Mouse (Mus musculus) liver, embryonic 11.5 days (tissue): ENCODE results near the gene Gm5039. TPM values are rescaled to one million over a fixed set of nuclear protein-coding genes. Genes with fewer than 3 reads are reported as not detected.
"Not testable (repeated sequence)": the region's sequence is repeated elsewhere in the genome, so short reads cannot be mapped to it uniquely, and the experiment has no call there.

Experiments used
- ATAC-seq: fragments of 200-750 bp; cut with Nextera tagmentation; replicated peaks from 2 replicates; pipeline ENCODE4 v1.8.0; 2017; ENCODE audit warnings: moderate number of reproducible peaks, mild to moderate bottlenecking, moderate TSS enrichment, moderate library complexity; ENCODE audit not compliant: low FRiP score
- DNase-seq: peaks from one replicate; pipeline ENCODE4 v3.0.0-alpha.2; 2017; ENCODE audit warnings: low spot score
- H3K27ac ChIP-seq: fragments of 300-500 bp; sonication (generic); 2 replicates; pipeline ENCODE4 v1.5.1; 2014; ENCODE audit warnings: mild to moderate bottlenecking, low read depth, low read length, control low read depth
- H3K27me3 ChIP-seq: fragments of 300-500 bp; sonication (generic); replicated peaks from 2 replicates; pipeline ENCODE4 v1.6.1; 2014; ENCODE audit warnings: low read length, mixed read lengths; ENCODE audit not compliant: control insufficient read depth, insufficient read depth
- H3K36me3 ChIP-seq: fragments of 300-500 bp; sonication (generic); 2 replicates; pipeline ENCODE4 v1.6.1; 2014; ENCODE audit warnings: mild to moderate bottlenecking, low read length, moderate library complexity, mixed read lengths; ENCODE audit not compliant: control insufficient read depth, insufficient read depth
- H3K4me1 ChIP-seq: fragments of 300-500 bp; sonication (generic); replicated peaks from 2 replicates; pipeline ENCODE4 v1.6.1; 2014; ENCODE audit warnings: low read length, mixed read lengths; ENCODE audit not compliant: control insufficient read depth, insufficient read depth
- H3K4me2 ChIP-seq: fragments of 300-500 bp; sonication (generic); 2 replicates; pipeline ENCODE4 v1.6.1; 2014; ENCODE audit warnings: mild to moderate bottlenecking, control low read depth, moderate library complexity
- H3K4me3 ChIP-seq: fragments of 300-500 bp; sonication (generic); 2 replicates; pipeline ENCODE4 v1.5.1; 2014; ENCODE audit warnings: low read depth, low read length, control low read depth
- H3K9ac ChIP-seq: fragments of 300-500 bp; sonication (generic); 2 replicates; pipeline ENCODE4 v1.6.1; 2014; ENCODE audit warnings: low read depth, low read length, control low read depth
- H3K9me3 ChIP-seq: fragments of 300-500 bp; sonication (generic); 2 replicates; pipeline ENCODE4 v1.6.1; 2016; ENCODE audit warnings: low read length, inconsistent platforms, mixed read lengths; ENCODE audit not compliant: control insufficient read depth
- WGBS: fragments of 180-500 bp; shearing (Covaris S2); extraction: QIAGEN DNeasy Blood & Tissue Kit; methylation state at CpG from one replicate; pipeline ENCODE4 v1.1.7; 2014; 5-methylcytosine and 5-hydroxymethylcytosine counted together
- polyA plus RNA-seq: library from polyadenylated mRNA; unstranded; fragments of >200 nt; fragmentation: Nextera tagmentation; extraction: Ambion mirVana; gene quantifications from 2 replicates; pipeline ENCODE4 v1.2.1, GENCODE M21; 2014

Gene Gm5039
- polyA plus RNA-seq, 1 experiment from 2014 or later: not detected

DNA sequence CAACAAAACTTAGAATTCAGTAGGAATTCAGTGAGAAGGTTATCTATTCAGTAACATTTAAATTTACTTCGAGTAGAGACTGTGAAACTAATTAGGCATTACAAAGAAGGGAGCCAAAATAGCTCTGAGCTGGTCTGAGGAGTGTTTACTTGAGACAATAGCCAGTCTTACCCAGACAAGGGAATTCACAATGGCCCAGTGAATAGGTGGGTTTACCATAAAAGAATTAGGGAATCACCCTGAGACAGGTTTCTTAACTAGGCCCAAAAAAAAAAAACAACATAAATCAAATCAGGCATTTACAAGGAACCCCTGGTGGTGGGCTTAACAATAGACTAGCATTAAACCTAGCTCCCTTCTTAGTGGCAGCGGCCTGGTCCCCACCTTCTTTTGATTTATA lies 17.5 kb upstream of the Gm5039 start:
- not testable (repeated sequence) for H3K27me3 ChIP-seq, H3K9ac ChIP-seq, H3K27ac ChIP-seq, H3K4me2 ChIP-seq, DNase-seq, H3K9me3 ChIP-seq, ATAC-seq, H3K4me3 ChIP-seq, H3K36me3 ChIP-seq, H3K4me1 ChIP-seq
- 47% methylated on average over 2 of the region's 2 CpGs for WGBS

DNA sequence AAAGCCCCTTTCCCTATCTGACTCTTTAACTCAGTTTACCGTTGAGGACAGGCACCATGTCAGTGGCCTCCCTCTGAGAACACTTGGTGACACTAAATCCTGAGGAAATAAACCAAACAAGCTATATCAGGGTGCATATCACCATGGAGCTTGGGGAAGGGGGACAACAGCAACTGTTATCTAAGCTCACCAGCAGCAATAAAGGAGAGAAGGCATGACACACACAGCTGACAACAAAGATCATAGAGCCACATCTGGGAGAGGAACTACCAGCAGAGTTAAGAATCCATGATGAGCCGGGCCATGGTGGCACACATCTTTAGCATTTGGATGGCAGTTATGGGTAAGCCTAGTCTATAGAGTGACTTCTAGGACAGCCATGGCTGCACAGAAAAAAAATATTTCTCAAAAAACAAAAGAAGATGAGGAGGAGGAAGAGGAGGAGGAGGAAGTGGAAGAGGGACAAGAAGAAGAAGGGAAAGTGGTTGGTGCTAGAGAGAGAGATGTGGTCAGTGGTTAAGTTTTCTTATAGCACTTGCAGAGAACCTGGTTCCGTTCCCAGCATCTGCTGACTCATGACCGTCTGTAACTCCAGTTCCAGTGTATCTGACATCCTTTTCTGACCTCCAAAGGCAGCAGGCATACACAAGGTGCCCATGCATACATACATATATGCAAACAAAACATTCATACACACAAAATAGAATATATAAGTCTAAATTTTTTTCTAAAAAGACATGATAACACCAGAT lies 13.0 kb upstream of the Gm5039 start:
- DNase-seq, H3K4me3 ChIP-seq, H3K4me1 ChIP-seq, H3K9me3 ChIP-seq, H3K27me3 ChIP-seq, H3K27ac ChIP-seq, H3K36me3 ChIP-seq, H3K4me2 ChIP-seq, H3K9ac ChIP-seq: not testable (repeated sequence)
- peak; percentile 88 for ATAC-seq
- 43% methylated on average over 4 of the region's 4 CpGs for WGBS

DNA sequence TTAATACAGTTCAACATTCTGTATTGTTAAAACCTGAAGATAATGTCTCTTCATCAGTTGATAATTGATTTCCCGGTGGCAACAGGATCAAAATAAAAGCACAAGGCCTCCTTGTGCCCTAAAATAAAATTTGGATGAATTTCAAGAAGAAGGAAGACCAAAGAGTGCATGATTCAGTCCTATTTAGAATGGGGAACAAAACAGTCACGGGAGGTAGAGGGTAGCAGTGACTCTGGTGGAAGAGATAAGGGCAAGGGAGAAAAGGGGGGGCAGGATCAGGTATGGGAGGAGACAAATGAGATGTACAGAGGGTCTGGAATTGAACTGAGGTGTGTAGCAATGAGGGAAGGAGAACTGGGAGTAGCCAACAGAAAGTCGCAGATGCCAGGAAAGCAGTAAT lies 9.3 kb downstream of the Gm5039 start:
- H3K4me2 ChIP-seq: no peak overlapping the region
- no peak overlapping the region for H3K4me3 ChIP-seq
- no peaks in the 10 kb centered on the region for H3K9me3 ChIP-seq
- ATAC-seq (no peak), DNase-seq (no peak)
- H3K4me1 ChIP-seq: no peaks in the 10 kb centered on the region
- no peaks in the 10 kb centered on the region for H3K36me3 ChIP-seq
- no peak overlapping the region for H3K27ac ChIP-seq
- no peak overlapping the region for H3K9ac ChIP-seq
- H3K27me3 ChIP-seq: no peaks in the 10 kb centered on the region
- 70% methylated on average over 3 of the region's 3 CpGs for WGBS

DNA sequence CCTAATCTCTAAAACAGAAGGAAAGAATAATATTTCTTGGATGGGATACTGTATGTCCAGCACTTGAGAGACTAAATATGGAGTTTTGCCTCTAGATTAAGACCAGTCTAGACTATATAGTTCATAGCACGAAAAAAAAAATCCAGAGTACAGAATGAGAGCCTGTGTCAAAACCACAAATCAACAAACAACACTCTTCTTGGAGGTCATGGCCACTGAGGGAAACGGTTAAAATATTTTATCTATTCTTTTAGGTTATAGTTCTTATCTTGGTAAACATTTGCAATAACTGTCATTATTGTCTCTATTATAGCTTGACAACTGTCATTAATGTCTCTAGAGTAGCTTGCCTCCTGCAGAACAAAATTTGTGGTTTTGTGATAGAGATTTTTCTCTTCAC lies 26.7 kb downstream of the Gm5039 start:
- H3K9ac ChIP-seq, ATAC-seq, H3K27me3 ChIP-seq, H3K4me3 ChIP-seq, H3K4me2 ChIP-seq, H3K4me1 ChIP-seq, DNase-seq, H3K9me3 ChIP-seq, H3K27ac ChIP-seq, H3K36me3 ChIP-seq: not testable (repeated sequence)
- WGBS: 62% methylated on average over 2 of the region's 2 CpGs

DNA sequence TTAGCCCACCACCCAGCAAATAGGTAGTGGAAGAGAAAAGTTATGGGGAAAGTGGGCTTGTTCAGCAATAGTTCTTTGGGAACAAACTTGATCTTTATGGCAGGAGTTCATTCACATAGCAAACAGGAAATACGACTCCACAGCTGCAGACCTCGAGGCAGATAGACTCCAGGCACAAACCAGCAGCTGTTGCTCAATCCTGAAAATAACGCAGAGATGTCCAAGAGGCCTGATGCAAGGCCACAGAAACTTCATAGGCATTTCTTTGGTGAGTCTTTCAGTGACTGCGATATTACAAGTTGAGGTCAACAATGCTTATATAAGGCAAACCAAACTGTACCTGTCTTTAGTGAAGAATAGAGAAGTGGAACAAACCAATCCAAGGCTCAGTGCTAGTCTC lies 30.7 kb downstream of the Gm5039 start:
- H3K9me3 ChIP-seq, H3K4me3 ChIP-seq, H3K4me1 ChIP-seq, DNase-seq, H3K4me2 ChIP-seq, H3K36me3 ChIP-seq, ATAC-seq, H3K9ac ChIP-seq, H3K27ac ChIP-seq, H3K27me3 ChIP-seq: not testable (repeated sequence)
- 53% methylated on average over 4 of the region's 4 CpGs for WGBS

DNA sequence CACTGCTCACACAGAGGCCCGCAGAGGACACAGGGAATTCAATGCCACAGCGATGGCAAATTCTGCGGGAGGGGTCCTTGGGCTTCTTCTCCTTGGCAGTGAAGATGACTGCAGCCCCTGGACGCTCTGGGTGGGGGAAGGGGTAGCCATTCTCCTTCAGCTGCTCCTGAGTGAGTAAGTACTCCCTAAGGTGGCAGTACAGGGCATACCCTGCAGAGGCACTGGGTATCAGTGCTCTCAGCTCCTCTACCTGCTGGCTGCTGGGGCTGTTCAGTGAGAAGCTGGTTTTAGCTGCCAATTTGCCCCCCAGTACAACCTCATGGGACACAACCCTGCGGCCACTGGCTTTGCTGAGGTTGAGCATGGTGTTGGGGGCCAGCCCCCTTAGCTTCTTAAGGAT lies 38.6 kb downstream of the Gm5039 start:
- H3K4me1 ChIP-seq, H3K27me3 ChIP-seq, H3K27ac ChIP-seq, H3K36me3 ChIP-seq, H3K4me2 ChIP-seq, H3K9ac ChIP-seq, H3K4me3 ChIP-seq, DNase-seq, H3K9me3 ChIP-seq: not testable (repeated sequence)
- ATAC-seq: 0 out of 2 replicates have a peak, but pooled peaks have one; percentile 18
- 86% methylated on average over 4 of the region's 5 CpGs for WGBS

DNA sequence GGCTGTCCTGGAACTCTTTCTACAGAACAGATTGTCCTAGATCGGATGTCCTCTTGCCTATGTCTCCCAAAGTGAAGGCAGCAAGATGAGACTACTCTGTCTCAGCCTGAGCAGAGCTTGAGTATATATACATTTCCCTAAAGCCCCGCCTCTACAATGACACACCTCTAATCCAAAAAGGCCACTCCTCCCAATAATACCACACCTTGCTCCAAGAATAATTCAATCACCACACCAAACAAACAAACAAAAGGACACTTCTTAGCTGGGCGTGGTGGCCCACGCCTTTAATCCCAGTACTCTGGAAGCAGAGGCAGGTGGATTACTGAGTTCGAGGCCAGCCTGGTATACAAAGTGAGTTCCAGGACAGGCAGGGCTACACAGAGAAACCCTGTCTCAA lies 49.4 kb downstream of the Gm5039 start, which contains the start of gene Gm5662:
Gene Gm5662 (minus strand): TSS at position 101 of the 400 bp plus-strand sequence.
- H3K36me3 ChIP-seq, H3K4me3 ChIP-seq, ATAC-seq, DNase-seq, H3K9me3 ChIP-seq, H3K9ac ChIP-seq, H3K4me2 ChIP-seq, H3K27ac ChIP-seq, H3K27me3 ChIP-seq, H3K4me1 ChIP-seq: not testable (repeated sequence)
- 75% methylated on average over 5 of the region's 5 CpGs for WGBS

Other genes with a start within 250 kb of the Gm5039 start
- gene Gm16368, start 240.3 kb downstream of the Gm5039 start, polyA plus RNA-seq: not detected in 2 replicates
- gene Gm10436, start 141.9 kb downstream of the Gm5039 start, polyA plus RNA-seq: not detected in 2 replicates
- gene Gm8332, start 73.9 kb downstream of the Gm5039 start, polyA plus RNA-seq: not detected in 2 replicates
- not detected in 2 replicates for gene Gm5662, start 49.5 kb downstream of the Gm5039 start, polyA plus RNA-seq
- 18.4 and 18.7 TPM in 2 replicates for gene Adck1, start 36.5 kb upstream of the Gm5039 start, polyA plus RNA-seq